Mouse (Mus musculus) cerebellum, adult 11-12 months (tissue): ENCODE results near the gene Raver1.

Experiments
- DNase-seq: peaks from one replicate; pipeline ENCODE4 v3.0.0; 2022

The Raver1 gene

GRCm38 (mm10) chr9:21036666-21037065 is 55.1 kb downstream of the Raver1 start:
- no peak for DNase-seq

GRCm38 (mm10) chr9:21036161-21036560 is 55.6 kb downstream of the Raver1 start:
- no peak for DNase-seq

GRCm38 (mm10) chr9:21035586-21035985 is 56.2 kb downstream of the Raver1 start:
- no peak for DNase-seq

GRCm38 (mm10) chr9:21034481-21035085 is 57.2 kb downstream of the Raver1 start:
- DNase-seq = no peak

- DNase-seq = no peak
Measured at GRCm38 (mm10) chr9:21033136-21033535, 58.7 kb downstream of the Raver1 start.

- no peak for DNase-seq
Measured at GRCm38 (mm10) chr9:21032491-21032890, 59.3 kb downstream of the Raver1 start.

GRCm38 (mm10) chr9:21031896-21032351 is 59.9 kb downstream of the Raver1 start, which contains the start of gene Icam5:
Gene Icam5 (plus strand): TSS chr9:21032073.
- no peak for DNase-seq

- peak; percentile 39 for DNase-seq
Measured at GRCm38 (mm10) chr9:21031251-21031895, 60.4 kb downstream of the Raver1 start.

- DNase-seq = peak; percentile 73
Measured at GRCm38 (mm10) chr9:21030781-21031250, 61.0 kb downstream of the Raver1 start.

- no peak for DNase-seq
Measured at GRCm38 (mm10) chr9:21030055-21030600, 61.7 kb downstream of the Raver1 start.

GRCm38 (mm10) chr9:21029291-21030054 is 62.3 kb downstream of the Raver1 start, which contains the start of gene Icam4:
Gene Icam4 (plus strand): TSS chr9:21029373.
- peak; percentile 46 for DNase-seq

- no peak for DNase-seq
Measured at GRCm38 (mm10) chr9:21028560-21029110, 63.2 kb downstream of the Raver1 start.

- no peak for DNase-seq
Measured at GRCm38 (mm10) chr9:21027774-21028290, 64.0 kb downstream of the Raver1 start.

GRCm38 (mm10) chr9:21026849-21027248 is 65.0 kb downstream of the Raver1 start:
- DNase-seq = no peak

GRCm38 (mm10) chr9:21025258-21025810 is 66.5 kb downstream of the Raver1 start:
- no peak for DNase-seq
